Mouse (Mus musculus) heart, adult 18-20 months (tissue): Measurements from ENCODE around the gene Ubash3b. TPM values are rescaled to one million over a fixed set of nuclear protein-coding genes. Genes with fewer than 3 reads are reported as not detected.

ENCODE experiments used
- DNase-seq, 2 experiments: peaks; one replicate each; pipeline ENCODE4 v3.0.0; 2021 to 2022; ENCODE audit warnings: mixed read lengths in 1 of 2
- long read RNA-seq, 2 experiments: library from polyadenylated mRNA; stranded (forward); transcript quantifications; one replicate each; pipeline ENCODE4 v2.0.0; 2021
- total RNA-seq, 2 experiments: library from RNA; stranded (reverse); gene quantifications; 2 replicates each; pipeline ENCODE4 v1.2.3; 2021

Gene Ubash3b
- total RNA-seq, result 1 to 10 TPM in 1 of 2 experiments, under 1 TPM in 1; 0.89 to 1.5 TPM
- long read RNA-seq, experiment 1, result 0 reads
- long read RNA-seq, experiment 2, full-length matches to known transcripts, result 1 of 1 reads
- long read RNA-seq, experiment 2, partial matches to known transcripts, result 0 of 1 reads
- long read RNA-seq, experiment 2, other reads (novel, unspliced or antisense), result 0 of 1 reads

- DNase-seq, result no peak
Observed at GRCm38 (mm10) chr9:41161413-41161812, at the start of gene Ubash3b. TSS of gene Ubash3b (minus strand) at chr9:41161697.

GRCm38 (mm10) chr9:41207130-41208104 is 45.9 kb upstream of the Ubash3b start:
- peak; percentile 92 to 95 for DNase-seq

- no peak for DNase-seq
Observed at GRCm38 (mm10) chr9:41206717-41207116, 45.2 kb upstream of the Ubash3b start.

- DNase-seq, result no peak
Observed at GRCm38 (mm10) chr9:41205267-41205666, 43.8 kb upstream of the Ubash3b start.

- DNase-seq, result no peak
Observed at GRCm38 (mm10) chr9:41199456-41200252, 38.2 kb upstream of the Ubash3b start.

GRCm38 (mm10) chr9:41198501-41199265 is 37.2 kb upstream of the Ubash3b start:
- no peak for DNase-seq

GRCm38 (mm10) chr9:41195742-41196311 is 34.3 kb upstream of the Ubash3b start:
- no peak for DNase-seq

- DNase-seq, result no peak
Observed at GRCm38 (mm10) chr9:41191651-41192210, 30.2 kb upstream of the Ubash3b start.

GRCm38 (mm10) chr9:41190745-41191482 is 29.4 kb upstream of the Ubash3b start:
- DNase-seq, result peak; percentile 59 to 86

GRCm38 (mm10) chr9:41187939-41188338 is 26.4 kb upstream of the Ubash3b start:
- DNase-seq, result no peak

GRCm38 (mm10) chr9:41187498-41187897 is 26.0 kb upstream of the Ubash3b start:
- no peak for DNase-seq

GRCm38 (mm10) chr9:41185331-41185730 is 23.8 kb upstream of the Ubash3b start:
- DNase-seq, result no peak

- DNase-seq, result peak; percentile 38 to 50
Observed at GRCm38 (mm10) chr9:41182550-41182949, 21.1 kb upstream of the Ubash3b start.

- no peak for DNase-seq
Observed at GRCm38 (mm10) chr9:41181803-41182202, 20.3 kb upstream of the Ubash3b start.

GRCm38 (mm10) chr9:41181372-41181771 is 19.9 kb upstream of the Ubash3b start:
- DNase-seq, result no peak

- DNase-seq, result no peak
Observed at GRCm38 (mm10) chr9:41179056-41179455, 17.6 kb upstream of the Ubash3b start.

- peak; percentile 60 to 62 for DNase-seq
Observed at GRCm38 (mm10) chr9:41173158-41173557, 11.7 kb upstream of the Ubash3b start.

GRCm38 (mm10) chr9:41172426-41172825 is 10.9 kb upstream of the Ubash3b start:
- DNase-seq, result no peak

GRCm38 (mm10) chr9:41170026-41170425 is 8.5 kb upstream of the Ubash3b start:
- DNase-seq, result peak in 1 of 2 experiments; percentile 54

GRCm38 (mm10) chr9:41168656-41169055 is 7.2 kb upstream of the Ubash3b start:
- no peak for DNase-seq
